Mouse (Mus musculus): Measurements from ENCODE around the gene Mrpl53.

DNA sequence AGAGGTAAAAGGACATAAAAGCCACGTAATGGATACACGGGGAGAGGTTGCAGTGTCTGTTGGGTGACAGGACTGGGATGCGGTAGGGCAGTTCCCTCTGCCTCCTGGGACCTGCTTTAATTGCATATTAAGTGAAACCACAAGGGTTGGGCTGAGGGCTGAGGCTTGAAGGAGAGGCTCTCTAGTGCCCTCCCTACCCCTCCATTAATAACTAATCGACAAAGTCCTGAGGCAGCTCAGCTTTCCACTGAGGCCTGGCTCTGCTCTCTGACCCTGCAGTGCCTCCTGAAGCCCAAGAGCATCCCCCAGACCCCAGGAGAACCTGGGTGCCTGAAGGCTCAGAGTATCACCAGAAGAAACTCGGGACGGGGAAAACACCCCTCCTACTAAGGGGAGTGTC lies 24.4 kb upstream of the Mrpl53 start:
- TF ChIP-seq EP300 (IDR thresholded peaks at IDR 0.05; ENCODE audit: insufficient read depth, low read depth, low read length) = no peak
- TF ChIP-seq CTCF (IDR thresholded peaks at IDR 0.05; ENCODE audit: low read depth, low read length) = no peak
